Mouse (Mus musculus) kidney, postnatal 25 days (tissue): ENCODE results near the gene Fgfr2.

ENCODE experiments used
- DNase-seq, 2 experiments: peaks; one replicate each; pipeline ENCODE4 v3.0.0; 2021; ENCODE audit warnings: mixed read lengths in 2 of 2

Fgfr2 gene

GRCm38 (mm10) chr7:132123211-132123610 is 999.9 kb downstream of the Fgfr2 start:
- DNase-seq, result no peak

DNA sequence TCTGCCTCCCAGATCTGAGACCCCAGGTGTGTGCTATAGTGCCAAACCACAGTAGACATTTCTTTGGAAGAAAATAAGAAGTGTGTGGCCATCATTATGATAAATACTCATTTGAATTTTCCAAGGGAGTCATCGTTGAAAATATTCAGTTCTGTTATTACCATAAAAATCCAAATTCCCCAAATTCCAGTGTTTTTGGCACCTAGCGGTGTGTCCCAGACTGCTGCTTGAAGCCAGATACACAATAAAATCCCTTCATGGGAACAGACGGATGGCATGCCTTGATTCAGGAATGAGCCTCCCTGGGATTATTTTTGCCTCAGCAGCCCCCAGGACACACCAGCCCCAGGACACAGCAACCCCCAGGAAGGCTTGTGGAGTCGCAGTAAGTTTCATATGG is 1003.3 kb downstream of the Fgfr2 start:
- no peak for DNase-seq

DNA sequence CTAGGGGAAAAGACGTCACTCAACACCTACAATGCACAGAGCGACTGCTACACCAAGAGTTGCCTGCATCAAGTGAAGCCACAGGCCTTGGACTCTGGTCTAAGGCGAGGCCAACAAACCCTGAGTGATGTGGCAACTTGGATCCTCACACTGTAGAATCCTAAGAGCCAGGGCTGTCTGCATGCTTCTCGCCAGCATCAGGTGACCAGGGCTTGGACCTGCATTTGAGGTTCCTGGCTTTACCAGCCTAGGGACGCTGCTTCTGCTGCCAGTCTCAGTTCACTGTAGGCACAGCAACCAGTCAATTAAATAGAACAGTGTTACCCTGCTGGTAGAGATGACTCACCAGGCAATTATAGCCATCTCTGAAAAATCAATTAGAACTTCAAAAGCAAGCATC is 1011.4 kb downstream of the Fgfr2 start:
- DNase-seq, result no peak

DNA sequence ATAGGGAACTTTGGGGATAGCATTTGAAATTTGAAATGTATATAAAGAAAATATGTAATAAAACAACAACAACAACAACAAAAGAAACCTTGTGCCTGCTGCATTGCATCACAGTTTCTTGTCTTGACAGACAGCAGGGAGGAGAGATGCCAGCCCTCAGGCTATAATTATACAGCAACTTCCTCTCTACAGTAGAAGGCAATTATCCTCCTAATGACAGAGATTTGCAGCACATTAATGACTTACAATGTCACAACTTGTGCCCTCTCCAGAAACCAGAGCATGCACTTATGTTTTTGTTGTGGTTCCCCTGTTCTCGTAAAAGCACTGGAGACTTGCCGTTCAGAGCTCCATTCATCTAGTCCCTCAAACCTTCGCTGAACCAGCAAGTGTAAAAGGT is 1012.8 kb downstream of the Fgfr2 start:
- no peak for DNase-seq

DNA sequence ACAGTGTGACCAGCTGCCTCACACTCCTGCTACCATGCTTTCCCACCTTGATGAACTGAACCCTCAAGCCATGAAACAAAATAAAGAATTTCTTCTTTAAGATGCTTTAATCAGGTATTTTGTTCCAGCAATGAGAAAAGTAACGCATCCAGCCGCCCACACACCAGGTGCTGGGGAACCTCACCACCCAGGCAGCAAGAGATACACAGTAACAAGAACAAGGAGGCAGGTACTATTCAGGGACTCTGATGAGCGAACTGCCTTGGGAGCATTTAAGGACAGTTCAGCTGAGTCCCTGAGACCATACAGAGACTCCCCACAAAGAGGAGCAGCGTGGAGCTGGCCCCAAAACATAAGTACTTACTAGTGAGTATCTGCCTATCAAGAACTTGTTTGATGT is 1016.3 kb downstream of the Fgfr2 start:
- no peak for DNase-seq

- DNase-seq, result no peak
These were observed 1017.8 kb downstream of the Fgfr2 start for GRCm38 (mm10) chr7:132105326-132105725.

- DNase-seq, result no peak
These were observed 1024.7 kb downstream of the Fgfr2 start for GRCm38 (mm10) chr7:132098441-132098840.

GRCm38 (mm10) chr7:132094666-132095065 is 1028.5 kb downstream of the Fgfr2 start:
- no peak for DNase-seq

DNA sequence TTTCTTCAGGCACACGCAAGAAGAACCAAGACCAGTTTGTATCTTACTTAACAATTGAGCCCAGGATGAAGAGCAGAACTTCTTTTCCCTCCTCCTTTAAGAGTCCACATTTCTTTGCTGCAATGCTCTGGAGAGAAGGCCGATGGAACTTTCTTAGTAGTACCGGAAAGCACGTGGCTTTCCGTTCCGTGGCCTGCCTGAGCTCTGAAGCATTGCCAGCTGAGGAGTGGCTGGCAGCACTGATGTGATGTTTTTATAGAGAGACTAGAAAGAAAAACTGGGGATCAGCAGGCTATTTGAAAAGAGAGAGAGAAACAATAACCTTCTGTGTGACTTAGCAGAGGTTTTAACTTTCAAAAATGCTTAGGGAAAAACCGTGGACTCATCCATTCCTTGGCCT is 1031.6 kb downstream of the Fgfr2 start:
- DNase-seq, result no peak

DNA sequence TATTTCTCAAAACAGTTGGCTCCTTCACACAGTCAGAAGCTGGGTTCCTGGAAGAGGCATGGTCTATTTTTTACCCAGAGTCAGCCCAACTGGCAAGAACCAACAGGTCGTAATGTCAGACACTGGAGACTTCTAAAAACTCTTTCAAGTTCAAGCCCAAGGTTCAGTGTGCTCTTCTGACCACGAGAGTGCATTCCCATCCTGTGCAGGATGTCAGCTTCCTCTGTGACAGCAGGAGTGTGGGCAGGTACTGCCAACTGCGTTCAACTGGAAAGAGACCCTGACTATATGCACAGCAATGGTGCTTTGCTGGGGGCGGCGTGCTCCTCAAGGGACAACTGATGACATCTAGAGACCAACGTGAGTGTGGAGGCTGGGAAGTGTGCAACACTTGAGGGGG is 1034.5 kb downstream of the Fgfr2 start:
- no peak for DNase-seq

- no peak for DNase-seq
These were observed 1035.0 kb downstream of the Fgfr2 start for GRCm38 (mm10) chr7:132088181-132088580.

DNA sequence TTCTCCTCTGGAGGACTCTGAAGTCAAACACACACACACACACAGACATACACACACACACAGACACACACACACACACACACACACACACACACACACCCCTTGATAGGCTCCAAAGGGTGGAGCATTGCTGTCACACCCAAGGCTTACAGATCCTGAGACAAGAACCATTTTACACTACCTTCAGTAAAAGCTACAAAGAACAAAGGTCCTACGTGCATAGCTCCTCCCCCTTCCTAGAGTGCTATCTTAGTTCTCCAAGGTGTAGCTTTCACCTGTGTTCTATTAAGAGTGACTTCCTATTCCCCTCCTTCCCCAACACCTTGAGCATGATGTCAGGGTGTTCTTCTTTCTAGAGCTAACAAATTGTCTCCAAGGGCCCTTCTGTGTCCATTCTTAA is 1047.3 kb downstream of the Fgfr2 start:
- DNase-seq, result no peak

- no peak for DNase-seq
These were observed 1048.6 kb downstream of the Fgfr2 start for GRCm38 (mm10) chr7:132074503-132074902.

DNA sequence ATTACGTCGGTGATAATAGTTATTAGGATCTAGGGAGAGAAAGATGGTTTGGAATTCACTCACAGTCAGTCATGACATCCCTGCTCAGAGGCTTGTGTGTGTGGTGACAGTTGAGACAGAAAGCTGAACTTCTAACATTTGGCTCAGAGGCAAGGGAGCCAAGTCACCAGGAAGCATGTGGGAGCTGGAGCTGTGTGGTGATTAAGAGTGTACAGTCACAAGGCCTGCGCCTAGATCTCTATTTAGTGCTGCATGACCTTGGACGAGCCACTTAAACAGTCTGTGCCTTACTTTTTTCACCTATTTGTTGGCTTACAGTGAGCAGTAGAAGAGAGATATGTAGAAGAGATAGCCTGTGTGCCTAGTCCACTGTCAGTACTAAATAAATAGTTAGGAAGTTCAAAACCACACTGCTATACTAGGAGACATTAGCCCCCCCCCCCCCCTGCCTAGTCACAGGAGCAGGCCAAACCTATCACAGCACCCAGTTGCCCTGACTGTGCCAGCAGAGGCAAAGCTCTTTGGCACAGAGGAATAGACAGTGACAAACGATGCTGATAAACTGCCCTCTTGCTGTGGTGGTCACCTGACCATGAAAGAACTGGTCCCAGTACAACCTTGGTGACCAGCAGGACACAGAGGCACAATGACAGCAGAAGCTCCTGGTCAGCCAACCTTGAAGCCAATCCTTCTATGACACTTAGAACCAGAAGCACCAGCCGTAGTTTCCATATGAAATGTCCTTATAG is 1052.1 kb downstream of the Fgfr2 start:
- DNase-seq, result no peak

DNA sequence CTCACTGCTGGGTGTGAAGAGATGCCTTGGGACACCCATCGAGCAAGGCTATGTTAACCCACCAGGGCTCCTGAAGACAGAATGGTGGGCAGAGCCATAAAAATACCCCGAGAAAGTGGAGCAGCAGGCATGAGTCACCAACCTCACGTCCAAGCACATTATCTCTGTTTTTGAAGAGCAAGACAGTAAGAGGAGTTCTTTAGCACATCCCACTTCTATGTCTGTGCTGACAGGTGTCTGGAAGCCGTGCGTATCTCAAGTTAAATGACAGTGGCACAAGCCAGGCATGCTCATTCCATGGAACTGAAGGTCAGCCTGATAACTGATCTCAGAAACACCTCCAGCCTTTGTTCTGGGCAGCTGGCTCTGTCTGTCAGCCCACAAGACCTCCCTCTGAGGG is 1055.2 kb downstream of the Fgfr2 start:
- no peak for DNase-seq

DNA sequence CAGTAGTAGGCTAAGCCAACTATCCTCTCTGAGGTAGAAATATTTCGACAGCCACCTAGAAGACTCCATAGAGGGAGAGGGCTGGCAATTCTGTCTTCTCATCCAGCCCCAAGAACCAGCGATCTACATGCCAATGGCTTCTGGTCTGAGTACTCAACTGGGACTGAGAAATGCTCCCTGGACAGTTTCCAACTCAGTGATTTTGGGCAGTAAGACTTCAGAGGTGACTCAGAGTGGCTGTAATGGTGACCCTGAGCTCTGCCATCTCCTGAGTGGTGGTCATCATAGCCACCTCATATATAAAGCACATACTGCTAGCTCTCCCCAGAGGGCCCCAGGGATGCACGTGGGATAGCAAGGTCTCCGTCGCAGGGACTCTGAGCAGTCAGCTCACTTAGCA is 1055.6 kb downstream of the Fgfr2 start:
- no peak for DNase-seq

DNA sequence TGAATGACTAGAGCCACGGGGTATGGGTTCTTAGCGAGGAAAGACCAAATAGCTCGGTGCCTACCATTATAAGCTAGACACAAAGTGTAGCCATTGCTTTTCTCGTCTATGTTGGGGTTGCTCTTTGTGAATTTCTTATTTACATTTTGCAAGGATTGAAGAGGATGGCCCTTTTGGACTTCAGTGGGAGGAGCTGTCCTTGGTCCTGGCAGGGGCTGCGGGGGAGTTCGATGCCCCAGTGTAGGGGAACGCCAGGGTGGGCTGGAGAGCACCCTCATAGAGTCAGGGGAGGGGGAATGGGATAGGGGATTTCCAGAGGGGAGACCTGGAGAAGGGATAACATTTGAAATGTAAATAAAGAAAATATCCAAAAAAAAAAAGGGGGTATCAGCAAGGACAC is 1063.0 kb downstream of the Fgfr2 start:
- DNase-seq, result no peak

GRCm38 (mm10) chr7:132056565-132056964 is 1066.6 kb downstream of the Fgfr2 start:
- no peak for DNase-seq

DNA sequence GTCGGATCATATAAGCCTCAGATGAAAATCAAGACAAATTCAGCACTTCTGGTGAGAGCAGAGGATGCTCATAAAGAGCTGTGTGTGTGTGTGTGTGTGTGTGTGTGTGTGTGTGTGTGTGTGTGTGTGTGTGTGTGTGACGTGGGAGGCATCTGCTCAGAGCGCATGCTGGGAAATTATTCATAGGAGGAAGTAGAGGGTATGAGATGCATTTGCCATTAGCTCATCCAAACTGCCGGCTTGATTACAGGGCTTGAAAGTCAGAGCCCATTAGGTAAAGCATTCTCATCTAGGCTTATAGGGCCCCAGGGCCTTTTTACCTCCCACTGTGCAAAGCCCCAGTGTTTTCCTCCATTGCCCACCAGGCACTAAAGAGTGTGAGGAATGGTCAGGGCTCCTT is 1076.5 kb downstream of the Fgfr2 start:
- DNase-seq, result no peak

- no peak for DNase-seq
These were observed 1091.1 kb downstream of the Fgfr2 start for GRCm38 (mm10) chr7:132031940-132032531.

DNA sequence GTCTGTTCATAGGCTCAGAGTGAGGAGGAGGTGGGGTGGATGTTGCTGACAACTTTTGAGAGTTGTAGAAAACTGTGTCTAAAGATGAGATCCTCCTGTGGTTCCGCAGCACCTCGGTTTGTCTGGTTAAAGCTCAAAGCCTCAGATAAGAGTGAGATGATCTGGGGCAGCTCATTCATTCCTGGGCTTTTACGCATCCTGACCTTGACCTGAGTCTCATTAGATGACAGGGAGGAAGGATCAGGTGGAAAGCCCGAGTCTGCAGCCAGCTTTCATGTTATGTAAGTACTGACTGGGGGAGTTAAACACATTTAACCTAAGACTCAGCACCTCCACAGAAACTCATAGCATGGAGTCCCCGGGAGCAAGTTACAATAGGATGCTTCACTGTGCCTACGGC is 1096.5 kb downstream of the Fgfr2 start:
- DNase-seq, result no peak

- DNase-seq, result no peak
These were observed 1097.6 kb downstream of the Fgfr2 start for GRCm38 (mm10) chr7:132025591-132025990.

DNA sequence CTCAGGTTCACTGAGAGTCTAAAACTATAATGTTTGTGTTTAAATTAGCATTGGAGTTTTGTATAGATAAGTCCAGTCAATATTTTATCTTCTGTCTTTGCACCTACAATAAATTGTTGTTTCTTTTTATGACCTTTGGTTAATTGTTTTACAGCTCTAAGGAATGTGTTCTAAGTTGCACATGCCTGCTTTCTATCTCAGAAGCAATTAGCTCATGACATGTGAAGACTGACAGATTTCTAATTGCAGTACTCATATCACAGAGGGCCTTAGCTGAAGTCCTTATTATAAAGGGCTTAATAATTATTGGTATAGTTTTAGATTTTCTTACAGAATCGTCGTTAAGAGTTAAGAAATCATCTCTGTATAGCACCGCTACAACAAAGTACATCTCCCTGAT is 1107.2 kb downstream of the Fgfr2 start:
- no peak for DNase-seq

GRCm38 (mm10) chr7:132015193-132015592 is 1108.0 kb downstream of the Fgfr2 start:
- DNase-seq, result no peak

DNA sequence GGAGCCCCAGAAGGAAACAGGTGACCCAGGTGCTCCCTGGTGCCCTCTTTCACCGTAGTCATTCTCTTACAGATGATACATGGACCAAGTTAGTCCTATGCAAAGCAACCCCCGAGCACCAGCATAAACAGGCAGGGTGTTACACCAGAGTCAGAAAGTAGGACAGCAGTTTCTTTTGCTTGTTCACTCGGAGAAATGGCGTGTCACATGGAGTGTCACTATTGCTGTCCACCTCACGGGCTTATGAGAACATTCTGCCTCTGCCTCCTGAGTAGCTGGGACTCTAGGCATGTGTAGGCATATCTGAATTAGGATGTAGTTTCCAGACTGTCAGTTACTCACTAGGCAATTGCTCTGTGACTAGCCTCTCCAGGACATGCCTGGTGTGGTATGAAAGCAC is 1109.2 kb downstream of the Fgfr2 start:
- DNase-seq, result no peak
